Mouse (Mus musculus) monocyte, adult 2 months (primary cell): Measurements from ENCODE around the gene Rdh5.

ENCODE experiments used
- DNase-seq, 2 experiments: peaks; one replicate each; pipeline ENCODE4 v3.0.0; 2022; ENCODE audit warnings: low spot score in 2 of 2, low read depth in 1 of 2

Gene Rdh5

DNA sequence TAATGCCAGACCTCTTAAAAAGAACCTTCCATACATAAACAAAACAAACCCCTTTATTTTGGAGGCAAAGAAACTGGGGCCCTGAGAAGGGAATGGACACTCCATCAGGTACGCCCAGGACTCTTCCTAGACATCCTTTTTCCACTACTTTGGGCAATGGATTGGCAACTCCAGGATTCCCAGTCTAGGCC is at the start of gene Rdh5:
Gene Rdh5, minus strand, starts transcription at position 67 of the 191 bp plus-strand sequence.
- no peak for DNase-seq

DNA sequence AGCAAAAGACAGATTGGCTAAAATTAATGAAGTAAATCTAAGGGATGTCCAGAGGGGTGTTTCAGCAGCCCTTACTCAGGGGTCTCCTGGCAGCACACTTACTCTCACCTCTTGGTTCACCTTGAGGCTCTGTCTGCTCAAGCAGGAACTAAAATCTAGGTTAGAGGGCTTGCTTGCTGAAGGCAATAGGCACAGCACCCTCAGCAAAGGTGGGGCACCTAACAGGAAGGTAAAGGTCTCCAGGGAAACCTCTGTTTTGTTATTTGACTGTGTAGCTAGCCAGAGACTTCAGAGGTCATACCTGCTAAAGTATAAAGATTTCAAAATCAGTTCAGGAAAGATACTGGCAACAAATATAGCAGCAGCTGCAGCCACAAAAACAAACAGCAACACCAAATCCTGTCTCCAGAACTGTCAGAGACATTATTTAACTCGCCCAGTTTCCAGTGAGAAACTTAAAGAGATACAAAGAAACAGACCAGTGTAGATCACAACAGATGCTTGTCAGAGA is 48.1 kb upstream of the Rdh5 start:
- DNase-seq = no peak

DNA sequence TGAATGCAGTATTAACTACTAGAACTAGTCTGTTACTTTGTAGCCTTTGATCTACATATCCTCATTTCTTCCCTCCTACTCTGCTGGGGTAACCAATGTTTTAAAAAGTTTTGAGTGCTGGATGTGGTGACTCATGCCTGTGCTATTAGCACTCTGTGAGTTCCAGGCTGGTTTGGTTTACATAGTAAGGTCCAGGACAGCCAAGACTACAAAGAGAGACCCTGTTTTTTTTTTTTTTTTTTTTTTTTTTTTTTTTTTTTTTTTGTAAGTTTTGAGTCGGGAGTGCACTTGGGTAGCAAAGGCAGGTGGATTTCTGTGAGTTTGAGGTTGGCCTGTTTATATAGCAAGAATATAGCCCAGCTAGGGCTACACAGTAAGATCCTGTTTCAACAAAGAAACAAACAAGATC is 45.7 kb upstream of the Rdh5 start:
- no peak for DNase-seq

DNA sequence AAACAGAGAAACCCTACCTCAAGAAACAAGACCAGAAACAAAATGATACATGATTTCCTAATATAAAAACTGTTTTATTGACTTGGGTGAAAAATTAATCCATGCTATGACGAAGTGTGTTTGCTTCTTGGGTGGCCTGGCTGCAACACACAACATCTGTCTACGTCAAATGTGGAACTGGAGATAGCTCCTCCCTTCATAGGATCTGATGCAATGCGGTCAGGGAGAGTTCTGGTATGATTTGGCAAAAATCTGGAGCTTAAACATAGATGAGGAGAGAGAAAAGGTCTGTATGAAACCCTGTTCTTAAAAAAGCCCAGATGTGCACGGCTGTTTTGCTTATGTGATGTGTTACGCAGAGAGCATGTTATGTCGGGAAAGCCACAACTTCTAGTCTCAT is 43.2 kb upstream of the Rdh5 start:
- no peak for DNase-seq

DNA sequence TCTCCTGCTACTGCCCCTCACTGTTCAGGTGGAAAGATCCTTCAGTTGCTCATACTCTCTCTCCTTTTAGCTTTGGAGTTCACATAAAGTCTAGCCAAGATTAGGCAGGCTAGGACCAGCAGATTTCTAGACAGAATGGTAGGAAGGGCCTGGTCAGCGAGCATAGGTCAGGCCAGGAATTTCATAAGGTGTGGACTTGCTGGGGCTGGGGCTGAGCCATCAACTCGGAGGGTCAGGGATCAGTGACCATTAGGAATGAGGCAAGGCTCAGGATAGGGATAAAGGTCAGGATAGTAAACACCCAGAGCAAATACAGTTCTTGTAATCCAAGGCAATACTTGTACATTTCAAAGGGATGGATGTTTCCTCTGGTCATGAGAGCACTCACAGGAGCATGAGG is 42.3 kb upstream of the Rdh5 start:
- no peak for DNase-seq

DNA sequence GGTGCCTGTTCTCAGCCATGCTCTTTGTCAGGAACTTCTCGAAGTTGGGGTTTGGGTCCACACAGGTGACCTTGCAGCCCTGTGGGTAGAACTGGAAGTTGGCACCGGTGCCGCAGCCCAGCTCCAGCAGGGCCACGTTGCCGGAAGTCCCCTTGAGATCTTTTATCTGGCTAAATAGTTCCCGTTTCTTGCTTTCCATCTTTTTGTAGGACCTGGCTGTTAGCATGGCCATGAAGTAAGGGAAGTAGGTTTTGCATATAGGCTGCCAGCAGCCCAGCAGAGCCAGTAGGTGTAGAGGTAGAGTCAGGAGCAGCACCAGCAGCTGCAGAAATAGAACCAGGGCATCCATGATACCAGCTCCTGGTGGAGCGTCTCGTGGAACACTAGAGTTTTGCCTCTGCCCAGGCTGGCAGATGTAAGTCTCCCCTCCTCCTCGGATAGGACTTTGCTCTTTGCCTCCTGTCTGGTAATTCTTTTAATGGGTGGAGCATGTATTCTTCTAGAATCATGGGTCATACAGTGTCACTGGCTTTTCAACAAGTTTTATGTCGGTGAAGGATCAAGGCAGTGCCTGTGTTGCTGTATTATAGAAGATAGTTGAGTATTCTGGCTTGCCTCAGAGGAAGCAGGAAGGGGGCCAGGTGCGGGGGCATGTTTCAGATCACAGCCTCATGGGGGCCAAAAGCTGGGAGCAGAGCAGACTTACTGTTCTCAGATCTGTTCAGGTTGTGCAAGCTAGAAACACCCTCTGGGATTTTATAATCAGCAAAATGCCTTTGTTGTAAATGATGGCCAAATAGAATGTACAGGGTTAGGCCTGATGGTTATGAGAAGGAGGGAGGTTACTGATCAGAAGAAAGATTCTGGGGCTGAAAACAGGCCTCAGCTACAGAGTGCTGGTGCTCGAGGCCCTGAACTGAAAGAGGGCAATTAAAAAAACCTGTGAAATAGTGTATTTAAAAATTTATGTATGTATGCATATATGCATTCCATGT is 38.2 kb upstream of the Rdh5 start, which contains the start of gene Mettl7b:
Gene Mettl7b, minus strand, starts transcription at position 399 of the 995 bp plus-strand sequence.
- DNase-seq = no peak

DNA sequence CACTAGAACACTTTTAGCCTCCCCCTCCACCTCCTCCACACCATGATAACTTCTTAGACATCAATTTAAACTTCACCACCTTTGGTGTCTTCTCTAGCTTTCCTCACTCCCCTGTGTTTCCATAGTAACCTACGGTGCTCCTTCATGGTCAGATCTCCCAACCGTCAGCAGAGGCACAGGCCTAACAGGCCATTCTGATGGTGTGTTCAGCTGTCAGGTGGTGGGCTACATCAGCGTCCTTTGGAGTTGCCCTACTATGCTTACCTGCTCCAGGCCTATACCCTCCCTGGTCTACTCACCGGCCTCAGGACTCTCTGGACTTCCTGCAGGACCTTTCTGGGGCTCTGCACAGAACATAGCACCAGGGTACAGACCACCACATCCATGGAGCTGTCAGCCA is 37.5 kb upstream of the Rdh5 start:
- no peak for DNase-seq

DNA sequence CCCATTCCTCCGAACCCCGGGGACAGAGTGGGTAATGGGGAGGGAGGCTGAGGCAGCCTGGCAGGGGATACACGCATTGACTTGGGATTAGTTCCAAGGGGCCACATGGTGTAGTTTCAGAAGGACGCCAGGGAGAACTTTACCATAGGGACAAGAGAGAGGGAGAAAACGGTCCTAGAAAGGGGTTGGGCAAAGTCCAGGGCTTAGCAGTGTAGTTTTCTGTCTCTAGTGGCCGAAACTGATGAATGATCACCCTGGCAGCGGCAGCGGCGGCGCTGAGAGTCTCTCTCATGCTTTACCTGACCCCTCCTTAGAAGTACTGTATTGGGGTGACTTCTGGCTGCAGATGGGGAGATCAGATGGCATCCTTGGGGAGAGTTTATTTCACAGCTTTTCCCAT is 35.7 kb upstream of the Rdh5 start:
- no peak for DNase-seq

DNA sequence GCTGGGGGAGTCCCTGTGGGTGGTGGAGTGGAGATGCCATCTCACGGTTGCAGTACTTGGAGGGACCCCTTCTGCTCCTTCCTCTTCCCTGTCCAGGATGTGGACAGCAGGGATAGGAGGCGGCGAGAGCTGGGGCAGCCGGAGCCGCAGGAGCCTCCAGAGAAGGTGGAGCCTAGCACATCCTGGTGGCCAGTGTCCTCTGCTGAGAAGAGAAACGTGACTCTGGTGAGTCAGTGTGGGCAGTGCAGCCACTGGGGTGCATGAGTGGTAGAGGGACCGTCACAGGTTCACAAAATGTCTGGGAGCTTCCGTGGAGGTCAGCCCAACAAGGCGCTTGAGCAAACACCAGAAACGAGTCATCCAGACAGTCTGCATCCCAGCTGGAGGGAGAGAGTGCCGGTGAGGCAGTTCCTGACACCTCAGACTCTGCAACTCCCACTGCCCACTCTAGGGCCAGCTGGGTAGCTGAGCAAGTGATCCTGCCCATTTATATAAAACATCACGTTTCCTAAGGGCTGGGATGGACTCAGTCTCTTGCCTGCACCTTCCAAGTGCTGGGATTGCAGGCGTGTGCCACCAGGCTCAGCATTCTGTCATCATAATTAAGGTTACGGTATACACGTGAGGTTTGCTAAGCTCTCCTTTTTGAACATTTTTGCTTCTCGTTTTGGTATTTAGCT is 27.7 kb upstream of the Rdh5 start:
- no peak for DNase-seq

DNA sequence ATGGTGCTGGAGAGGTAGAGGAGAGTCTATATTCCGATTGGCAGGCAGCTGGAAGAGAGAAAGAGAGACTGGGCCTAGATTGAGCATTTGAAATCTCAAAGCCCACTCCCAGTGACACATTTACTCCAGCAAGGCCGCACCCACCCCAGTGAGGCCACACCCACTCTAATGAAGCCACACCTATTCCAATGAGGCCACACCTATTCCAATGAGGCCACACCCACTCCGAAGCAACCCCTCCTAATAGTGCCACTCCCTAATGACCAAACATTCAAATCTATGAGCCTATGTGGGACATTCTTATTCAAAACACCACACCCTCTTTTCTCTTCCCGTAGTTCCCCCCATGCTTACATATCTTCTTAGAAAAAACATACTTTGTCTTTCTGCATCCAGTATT is 24.8 kb upstream of the Rdh5 start:
- no peak for DNase-seq

DNA sequence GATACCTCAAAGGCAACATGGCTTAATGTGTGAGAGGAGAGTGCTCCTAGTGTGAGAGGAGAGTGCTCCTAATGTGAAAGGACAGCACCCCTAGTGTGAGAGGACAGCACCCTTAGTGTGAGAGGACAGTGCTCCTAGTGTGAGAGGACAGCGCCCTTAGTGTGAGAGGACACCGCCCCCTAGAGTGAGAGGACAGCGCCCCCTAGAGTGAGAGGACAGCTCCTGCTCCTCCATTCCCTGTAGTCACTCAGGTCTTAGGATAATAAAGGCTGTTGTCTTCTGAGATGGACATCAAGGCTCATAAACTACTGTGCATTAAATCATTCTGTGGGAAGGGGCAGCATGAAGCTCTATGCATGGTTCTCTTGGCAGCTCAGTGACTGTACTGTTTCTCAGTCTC is 23.0 kb upstream of the Rdh5 start:
- DNase-seq = no peak

DNA sequence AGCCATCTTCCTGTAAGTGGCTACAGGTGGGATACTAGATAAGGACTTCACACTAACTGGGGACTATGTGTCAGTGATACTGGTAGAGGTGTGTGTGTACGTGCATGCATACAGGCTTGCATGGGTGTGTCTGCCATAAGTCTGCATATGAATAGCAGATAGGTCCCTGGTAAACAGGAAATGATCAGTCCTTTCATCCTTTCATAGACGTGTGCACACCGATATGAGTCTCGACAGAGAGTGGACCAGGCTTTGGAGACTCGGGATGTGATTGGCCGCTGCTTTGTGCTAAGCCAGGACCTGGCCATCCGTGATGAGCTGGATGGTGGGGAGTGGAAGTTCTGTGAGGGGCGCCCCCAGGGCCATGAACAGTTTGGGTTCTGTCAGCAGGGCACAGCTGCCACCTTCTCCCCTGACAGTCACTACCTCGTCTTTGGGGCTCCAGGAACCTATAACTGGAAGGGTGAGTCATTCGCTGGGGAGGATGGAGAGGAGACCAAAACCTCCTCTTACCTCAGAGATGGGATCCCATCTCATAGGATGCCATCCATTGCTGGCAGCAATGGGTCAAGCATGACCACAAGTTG is 17.9 kb upstream of the Rdh5 start:
- DNase-seq = no peak

DNA sequence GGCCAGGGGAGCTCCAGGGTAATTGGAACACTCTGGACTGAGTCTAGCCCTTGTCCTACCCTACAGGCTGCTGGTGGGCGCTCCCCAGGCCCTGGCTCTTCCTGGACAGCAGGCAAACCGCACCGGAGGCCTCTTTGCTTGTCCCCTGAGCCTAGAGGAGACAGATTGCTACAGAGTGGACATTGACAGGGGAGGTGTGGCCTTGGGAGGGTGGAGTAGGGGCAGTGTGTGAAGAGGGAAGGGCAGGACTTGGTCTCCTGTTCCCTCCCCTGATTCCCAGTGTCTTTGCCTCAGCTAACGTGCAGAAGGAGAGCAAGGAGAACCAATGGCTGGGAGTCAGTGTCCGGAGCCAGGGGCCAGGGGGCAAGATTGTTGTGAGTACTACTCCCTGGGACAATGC is 16.3 kb upstream of the Rdh5 start:
- no peak for DNase-seq

DNA sequence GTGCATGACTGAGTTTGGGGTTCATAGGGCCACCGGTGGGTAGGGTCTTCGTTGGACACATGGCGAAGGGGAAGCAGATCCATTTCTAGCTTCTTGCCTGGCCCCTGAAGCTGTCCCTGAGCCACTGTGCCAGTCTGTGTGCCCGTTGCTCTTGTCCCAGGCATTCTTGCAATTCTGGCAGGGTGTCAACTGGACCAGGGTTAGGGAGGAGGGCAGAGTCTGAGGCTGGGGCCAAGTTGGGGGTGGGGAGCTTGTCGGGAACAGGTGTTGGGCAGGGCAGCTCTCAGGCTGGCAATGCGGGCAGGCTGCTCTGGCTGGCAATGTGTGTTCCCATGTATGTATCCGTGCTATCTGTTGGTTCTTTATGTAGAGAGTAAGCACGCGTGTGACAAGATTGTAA is 15.8 kb upstream of the Rdh5 start:
- no peak for DNase-seq

DNA sequence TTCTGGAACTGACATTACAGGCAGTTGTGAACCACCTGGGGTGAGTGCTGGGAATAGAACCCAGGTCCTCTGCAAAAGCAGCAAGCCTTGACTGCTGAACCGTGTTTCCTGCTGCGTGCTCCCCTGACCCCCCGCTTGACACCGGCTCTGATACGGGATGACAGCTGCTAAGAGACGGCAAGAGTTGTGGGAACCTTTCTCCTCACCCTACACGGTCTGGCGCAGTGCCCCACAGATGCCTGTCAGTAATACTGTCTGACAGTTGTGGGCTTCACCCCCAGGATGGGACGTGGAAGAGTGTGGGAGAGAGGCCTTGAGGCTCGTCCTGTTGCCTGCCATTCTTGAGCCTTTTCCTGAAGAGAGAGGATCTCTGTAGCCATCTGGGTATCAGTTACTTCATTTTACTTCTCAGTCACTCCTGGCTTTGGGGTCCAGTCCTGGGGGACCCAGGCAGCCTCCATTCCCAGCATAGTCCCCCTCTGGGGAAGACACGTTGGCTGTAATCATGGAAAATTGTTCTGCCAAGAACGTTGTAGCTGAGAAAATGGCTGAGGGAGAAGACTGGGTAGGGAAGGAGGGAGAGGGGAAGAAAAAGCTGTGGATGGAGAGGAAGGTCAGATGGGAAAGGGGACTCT is 15.2 kb upstream of the Rdh5 start:
- no peak for DNase-seq

DNA sequence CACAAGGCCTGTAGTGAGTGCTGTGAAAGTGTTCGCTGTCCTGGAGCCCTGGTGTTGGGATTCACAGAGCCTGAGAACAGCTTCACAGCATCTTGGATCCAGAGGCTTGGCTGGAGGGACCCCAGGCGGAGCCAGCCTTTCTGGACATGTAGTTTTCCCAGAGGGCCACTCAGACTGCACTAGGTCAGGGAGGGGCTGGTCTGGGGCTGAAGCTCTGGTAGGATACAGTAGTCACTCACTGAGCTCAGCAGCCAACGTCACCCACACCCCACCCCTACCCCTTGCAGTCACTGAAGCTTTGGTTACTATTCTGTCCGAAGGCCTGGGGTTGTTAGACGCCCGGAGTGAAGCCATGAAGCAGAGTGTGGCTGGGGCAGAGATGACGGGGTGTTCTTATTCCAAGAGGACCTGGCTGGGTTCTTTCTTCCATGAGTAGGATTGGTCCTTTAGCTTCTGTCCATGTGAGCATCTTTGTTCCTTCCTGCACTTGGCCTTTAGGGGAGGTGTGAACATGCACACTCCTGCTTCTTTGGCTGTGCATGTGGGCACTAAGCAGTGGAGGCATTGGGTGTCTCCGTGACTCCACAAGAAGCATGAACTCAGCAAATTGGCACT is 13.2 kb upstream of the Rdh5 start:
- DNase-seq = no peak

DNA sequence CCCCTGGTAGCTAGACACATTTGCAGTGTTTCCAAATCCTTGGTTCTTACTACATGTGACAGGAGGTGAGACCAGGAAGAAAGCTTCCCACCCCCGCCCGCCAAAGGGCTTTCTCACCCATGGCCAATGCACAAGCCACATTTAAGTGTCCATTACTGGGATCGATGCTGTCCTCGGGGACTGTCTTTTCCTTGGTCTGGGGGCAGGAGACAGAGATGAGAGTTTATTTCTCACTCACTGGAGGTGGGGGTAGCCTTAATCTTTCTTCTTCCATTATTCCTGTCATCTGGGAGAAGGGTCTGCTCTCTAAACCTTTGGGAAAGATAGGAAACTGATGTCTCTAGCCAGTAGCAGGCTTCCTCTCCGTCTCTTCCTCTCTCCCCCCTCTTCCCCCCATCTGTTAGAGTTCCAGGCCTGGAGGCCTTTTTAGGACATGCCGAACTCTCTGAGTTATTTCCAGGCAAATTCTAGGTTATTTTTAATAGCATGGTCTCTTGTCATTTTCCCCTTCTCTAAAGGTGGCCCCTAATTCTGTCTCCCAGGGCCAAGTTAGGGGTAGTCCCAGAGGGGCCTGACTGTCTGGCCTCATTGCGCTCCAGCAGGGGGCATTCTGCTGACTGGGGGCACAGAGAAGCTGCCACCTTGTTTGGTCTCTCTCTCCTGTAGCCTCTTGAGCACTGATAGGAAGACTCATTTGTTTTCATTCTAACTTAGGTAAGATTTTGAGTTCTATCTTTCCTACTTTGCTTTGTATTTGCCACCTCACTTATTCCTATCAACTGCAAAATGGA is 12.5 kb upstream of the Rdh5 start:
- DNase-seq = no peak

DNA sequence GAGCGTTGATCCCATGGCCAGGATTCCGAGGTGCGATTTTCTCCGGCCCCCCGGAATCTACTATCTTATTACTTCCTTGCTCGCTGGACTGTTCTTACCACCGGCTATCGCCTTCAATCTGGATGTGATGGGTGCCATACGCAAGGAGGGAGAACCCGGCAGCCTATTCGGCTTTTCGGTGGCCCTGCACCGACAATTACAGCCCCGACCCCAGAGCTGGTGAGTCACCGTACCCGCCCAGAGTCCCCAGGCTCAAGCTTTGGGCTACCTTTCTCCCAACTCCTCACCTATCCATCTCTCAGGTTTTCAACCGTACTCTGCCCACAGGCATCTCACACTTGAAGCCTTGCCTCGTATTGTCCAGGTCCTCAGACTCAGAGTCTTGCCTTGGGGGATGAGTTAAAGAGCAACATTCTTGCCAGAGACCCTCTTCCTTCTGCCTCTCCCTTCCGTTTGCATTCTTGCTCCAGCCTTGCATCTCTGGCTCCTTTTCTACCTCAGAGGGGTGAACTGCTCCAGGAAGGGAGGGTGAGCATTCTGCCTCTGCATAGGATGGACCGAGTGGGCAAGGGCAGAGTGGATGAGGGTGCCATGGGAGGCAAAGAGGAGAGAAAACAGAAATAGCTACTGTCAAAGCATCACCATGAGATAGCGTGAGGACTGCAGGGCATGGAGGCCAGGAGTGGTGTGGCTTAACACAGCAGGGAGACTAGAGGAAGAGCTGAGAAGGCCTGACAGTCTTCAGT is 11.5 kb upstream of the Rdh5 start:
- DNase-seq = no peak

DNA sequence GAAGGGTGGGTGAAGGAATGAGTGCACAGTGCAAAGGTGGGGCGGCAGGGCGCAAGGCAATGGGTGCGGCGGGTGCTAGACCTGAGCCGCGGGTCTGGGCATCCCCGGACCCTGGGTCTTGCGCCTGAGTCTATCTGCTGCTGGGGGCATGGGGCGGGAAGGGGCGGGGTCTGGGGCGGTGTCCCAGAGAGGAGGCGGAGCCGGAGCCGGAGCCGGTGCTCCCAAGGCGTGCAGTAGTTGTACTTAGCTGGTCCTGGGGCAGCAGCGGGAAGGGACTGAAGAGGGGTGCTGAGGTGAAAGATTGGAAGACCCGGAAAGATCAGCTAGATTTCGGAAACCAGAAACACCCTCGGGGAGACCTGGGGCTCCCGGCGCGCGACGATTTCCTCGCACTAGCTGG is 10.9 kb upstream of the Rdh5 start, which contains the start of gene Itga7:
Gene Itga7, plus strand, starts transcription at position 245 of the 400 bp plus-strand sequence.
- DNase-seq = no peak

DNA sequence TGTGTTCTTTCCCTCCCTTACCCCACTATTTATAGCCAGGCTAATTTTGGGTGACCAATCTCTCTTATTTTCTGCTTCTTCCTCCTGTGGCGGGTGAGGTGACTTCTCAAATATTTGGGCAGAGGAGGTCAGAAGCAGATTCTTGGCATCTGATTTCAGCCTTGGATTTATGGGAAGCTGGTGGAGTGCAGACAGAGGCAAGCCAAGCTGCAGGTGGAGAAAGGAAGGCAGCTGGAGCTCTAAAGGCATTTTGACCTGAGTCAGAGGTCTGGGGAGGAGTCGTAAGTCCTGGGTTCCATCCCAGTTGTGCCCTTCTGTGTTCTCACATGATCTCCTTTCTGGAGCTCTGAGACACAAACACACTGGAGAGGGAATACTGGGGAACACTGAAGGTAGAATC is 8.8 kb upstream of the Rdh5 start:
- DNase-seq = no peak
